Mouse (Mus musculus) spleen, adult 2 months (tissue): ENCODE results near the gene Lrrc8e.

Source experiments
- CTCF ChIP-seq: fragments of 200-500 bp; IDR thresholded peaks from 2 replicates; pipeline ENCODE4 v1.5.1; 2011; ENCODE audit warnings: mild to moderate bottlenecking, inconsistent platforms; ENCODE audit not compliant: insufficient read depth, insufficient read length, insufficient replicate concordance; ENCODE audit errors: extremely low read depth
- POLR2A ChIP-seq: fragments of 200-500 bp; IDR thresholded peaks from 2 replicates; pipeline ENCODE4 v1.6.1; 2011; ENCODE audit warnings: low read depth, low read length, inconsistent platforms

DNA sequence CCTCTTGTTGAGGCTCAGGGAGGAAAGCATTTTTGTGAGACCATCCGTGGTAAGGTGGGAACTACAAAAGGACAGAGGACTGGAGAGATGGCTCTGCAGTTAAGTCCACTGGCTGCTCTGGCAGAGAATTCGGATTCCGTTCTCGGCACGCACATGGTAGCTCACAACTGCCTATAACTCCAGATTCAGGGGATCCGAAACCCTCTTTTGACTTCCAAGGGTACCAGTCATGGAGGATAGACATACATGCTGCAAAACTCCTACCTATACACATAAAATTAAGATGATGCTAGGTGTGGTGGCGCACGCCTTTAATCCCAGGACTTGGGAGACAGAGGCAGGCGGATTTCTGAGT lies 49.5 kb downstream of the Lrrc8e start:
- TF ChIP-seq CTCF (no peak), POLR2A (no peak)
